Mouse (Mus musculus) cerebellum, postnatal 14 days (tissue): ENCODE results near the gene Atg7.

Experiments used
- DNase-seq, 2 experiments: peaks; one replicate each; pipeline ENCODE4 v3.0.0; 2021; ENCODE audit warnings: mixed read lengths in 2 of 2

Gene Atg7

DNA sequence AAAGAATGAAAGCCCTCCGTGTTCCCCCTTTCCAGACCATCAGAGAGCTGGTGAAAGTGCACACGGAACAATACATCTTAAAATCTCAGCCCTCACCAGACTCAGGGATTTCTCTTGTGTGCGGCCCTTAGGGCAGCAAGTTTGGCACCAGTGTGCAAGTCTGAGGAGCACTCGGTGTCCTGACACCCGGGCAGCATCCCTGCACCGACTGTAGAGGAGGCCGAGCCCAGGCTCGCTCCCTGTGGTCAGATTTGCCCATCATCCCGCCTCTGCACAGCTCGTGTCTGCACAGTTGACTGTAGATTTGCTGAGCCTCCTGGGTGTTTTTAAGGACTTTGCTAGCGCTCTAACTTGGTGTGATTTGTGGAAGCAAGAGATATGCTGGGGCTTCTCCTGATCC, 94.3 kb downstream of the Atg7 start:
- DNase-seq: no peak

DNA sequence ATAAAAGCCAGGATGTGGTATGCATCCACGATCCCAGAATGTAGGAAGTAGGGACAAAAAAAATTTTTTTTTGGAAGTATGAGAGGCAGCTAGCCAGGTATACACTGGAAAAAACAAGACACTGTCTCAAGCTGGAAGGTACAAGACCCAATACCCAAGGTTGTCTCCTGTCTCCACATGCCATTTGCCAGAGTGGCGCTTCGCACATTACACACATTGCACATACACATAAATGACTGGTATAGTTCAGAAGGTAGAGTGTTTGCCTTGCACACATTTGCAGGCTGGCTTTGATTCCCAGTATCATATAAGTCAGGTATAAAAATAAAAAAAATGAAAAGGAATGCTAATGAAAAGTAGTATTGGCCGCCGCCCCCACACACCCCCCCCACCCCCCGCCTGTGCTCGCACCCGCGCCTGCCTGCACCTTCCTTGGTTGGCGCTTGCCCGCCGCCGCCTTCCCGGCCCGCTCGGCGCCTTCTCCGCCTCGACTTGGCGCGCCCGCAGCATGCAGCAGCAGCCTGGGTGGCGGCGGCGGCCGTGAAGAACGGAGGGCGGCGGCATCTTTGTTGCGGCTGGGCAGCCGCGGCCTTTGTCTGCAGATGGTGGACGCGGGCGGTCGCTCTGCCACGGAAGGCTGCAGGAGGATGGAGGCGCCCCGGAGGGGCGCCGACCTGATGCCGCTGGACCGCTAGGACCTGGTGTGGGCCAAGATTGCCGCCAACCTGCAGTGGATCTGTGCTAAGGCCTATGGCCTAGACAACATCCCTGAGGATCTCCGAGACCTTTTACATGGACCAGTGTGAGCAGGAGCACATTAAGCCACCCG, 95.2 kb downstream of the Atg7 start:
- DNase-seq: peak; percentile 55 to 56

- no peak for DNase-seq
Measured at GRCm38 (mm10) chr6:114738760-114739112, 95.8 kb downstream of the Atg7 start.

DNA sequence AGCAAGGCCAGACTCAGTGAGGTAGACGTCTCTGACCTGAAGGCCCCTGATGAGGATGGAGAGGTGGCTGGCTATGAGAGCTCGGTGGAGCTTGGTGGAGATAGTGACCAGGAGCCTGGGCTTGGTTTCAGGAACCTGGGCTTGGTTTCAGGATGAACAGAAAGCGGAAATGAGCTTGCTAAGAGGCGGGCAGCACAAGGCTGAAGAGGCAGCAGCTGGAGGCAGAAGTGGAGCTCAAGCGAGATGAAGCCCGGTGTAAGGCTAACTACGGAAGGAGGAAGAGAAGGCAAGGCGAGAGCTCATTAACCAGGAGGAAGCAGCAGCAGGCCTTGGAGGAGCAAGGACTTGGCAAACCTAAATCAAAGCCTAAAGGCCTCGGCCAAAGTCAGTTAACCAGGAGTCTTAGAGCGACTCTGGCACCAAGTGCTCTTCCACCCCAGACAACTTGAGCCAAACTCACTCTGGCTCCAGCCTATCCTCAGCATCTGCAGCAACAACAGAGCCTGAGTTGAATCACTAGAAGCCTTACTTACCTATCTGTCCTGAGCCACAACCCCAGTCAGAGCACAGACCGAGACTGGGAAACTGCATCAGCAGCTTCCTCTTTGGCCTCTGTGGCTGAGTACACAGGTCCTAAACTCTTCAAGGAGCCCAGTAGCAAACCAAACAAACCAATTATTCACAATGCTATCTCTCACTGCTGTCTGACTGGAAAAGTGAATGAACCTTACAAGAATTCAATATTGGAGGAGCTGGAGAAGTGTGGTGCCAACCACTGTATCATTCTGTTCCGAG, 99.5 kb downstream of the Atg7 start:
- no peak for DNase-seq

DNA sequence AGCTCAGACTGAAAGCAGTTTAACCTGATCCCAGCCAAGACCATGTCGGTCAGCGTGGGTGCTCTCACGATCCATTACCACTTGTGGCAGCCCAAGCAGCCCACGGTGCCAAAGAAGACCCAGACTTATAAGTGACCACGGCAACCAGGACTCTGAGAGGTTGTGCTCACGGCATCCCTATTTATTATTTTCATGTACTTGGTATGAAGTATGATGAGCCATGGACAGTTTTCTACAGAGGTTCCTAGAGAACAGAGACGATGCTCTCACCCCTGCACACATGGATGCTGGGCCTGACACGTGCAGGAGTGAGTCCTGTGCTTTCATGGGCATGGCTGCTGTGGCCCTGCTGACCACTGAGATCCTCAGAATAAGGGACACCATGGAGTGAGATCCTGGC, 100.2 kb downstream of the Atg7 start:
- no peak for DNase-seq

GRCm38 (mm10) chr6:114743845-114744244, 100.9 kb downstream of the Atg7 start:
- DNase-seq: no peak

DNA sequence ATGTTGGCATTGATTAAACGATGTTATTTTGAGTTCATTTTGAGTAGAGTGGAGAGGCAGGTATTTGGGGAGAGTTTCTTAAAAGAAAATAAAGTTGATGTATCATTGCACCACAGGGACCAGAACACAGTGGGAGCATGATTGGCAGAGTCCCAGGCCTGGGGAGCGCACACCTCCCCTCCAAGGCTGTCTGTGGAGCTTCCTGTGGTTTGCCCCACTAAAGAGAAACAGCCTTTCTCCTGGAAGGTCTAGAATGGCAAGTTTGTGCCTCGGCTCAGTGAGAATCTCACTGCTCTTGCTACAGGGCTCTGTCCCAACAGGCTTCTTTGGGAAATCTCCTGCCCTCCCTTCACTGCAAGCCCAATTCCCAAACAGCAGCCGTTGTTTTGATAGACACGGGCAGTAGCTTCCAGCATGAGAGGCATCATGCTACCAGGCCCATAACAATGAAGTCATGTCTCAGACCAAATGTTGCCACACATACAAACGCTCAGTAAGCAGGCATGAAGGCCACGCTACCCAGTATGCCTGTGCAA, 103.6 kb downstream of the Atg7 start:
- no peak for DNase-seq

- no peak for DNase-seq
Measured at GRCm38 (mm10) chr6:114748419-114748818, 105.5 kb downstream of the Atg7 start.

DNA sequence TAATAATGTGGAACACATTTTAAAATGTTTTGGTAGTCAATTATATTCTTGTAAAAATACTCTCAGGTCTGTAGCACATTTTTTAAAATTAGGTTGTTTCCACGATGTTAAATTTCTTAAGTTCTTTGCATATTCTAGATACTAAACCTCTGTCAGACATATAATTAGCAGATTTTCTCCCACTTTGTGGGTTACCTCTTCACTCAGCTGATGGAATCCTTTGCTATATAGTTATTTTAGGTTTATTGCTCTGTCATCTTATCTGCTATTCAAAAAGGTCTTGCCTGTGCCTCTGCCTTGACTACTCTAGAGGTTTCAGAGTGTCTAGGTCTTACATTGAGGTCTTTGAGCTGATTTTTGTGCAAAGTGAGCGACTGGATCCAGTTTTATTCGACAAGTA, 106.0 kb downstream of the Atg7 start:
- DNase-seq: no peak

- no peak for DNase-seq
Measured at GRCm38 (mm10) chr6:114758795-114759194, 115.9 kb downstream of the Atg7 start.

DNA sequence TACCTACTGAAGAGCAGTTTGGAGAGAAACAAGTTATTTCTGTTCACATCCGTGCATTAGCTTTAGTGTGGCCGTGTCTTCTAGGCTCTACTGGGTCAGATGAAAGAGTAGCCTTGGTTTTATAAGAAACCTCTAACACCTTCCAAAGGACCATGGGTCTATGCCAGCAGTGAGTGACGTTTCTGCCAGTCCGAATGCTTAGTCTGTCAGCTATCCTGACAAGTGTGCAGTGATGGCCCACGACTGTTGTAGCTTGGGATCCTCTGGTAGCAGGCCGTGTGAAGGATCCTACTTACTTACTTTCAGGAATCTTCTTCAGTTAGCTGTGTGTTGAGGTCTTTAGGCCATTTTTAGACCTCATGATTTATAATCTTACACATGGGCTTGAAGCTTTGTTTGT, 123.4 kb downstream of the Atg7 start:
- no peak for DNase-seq

DNA sequence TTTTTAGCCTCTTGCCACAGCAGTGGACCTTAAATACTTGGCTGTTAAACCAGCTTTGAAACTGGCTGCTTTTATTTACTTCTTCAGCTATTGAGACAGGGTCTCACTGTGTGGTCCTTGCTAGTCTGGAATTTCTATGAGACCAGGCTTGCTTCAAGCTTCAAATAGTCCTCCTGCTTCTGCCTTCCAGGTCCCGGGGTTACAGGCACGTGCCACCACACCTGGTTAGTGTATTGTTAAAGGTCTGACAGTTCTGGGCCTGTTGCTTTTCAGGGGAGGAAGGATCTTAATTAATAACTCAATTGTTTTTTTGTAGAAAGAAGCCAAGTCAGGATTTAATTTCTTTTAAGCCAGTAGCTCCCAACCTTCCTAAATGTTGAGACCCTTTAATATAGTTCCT, 124.8 kb downstream of the Atg7 start:
- no peak for DNase-seq

- no peak for DNase-seq
Measured at GRCm38 (mm10) chr6:114770337-114770736, 127.4 kb downstream of the Atg7 start.

- no peak for DNase-seq
Measured at GRCm38 (mm10) chr6:114771502-114771901, 128.6 kb downstream of the Atg7 start.

DNA sequence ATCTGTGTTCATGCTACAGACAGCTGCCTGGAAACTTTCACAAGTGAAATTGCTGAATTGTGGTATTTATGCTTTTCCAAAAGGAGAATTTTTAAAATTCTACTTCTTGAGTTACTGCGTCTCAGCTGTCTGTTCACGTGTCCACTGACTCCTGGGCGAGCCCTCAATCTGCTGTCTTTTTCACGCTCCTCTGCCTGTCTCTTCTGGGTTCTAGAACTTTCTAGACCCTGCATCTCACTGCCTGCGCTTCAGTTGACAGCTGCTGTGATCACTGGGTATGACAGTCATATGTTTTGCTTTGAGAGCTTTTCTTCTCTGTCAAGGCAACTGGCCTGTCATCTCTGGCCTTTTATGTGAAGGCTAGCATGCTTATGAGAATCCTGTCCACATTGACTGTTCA, 132.3 kb downstream of the Atg7 start:
- DNase-seq: no peak

- no peak for DNase-seq
Measured at GRCm38 (mm10) chr6:114777872-114778271, 135.0 kb downstream of the Atg7 start.

DNA sequence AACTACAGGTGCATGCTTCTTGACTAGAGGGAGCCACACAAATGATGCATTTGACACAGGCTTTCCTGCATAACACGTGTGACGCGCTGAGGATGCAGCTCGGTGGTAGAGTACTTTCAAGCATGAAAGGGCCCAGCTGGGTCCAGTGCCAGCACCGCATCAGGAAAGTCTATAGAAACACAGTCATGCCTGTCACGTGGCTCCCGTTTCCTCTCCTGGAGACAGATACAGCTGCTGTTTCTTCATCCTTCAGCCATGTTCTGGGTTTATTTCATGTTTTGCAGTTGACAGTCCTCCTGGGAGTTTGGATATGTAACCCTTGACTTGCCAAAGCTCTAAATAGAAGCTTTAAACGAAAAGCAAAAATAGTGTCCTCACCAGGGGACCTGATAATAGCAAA, 135.8 kb downstream of the Atg7 start:
- DNase-seq: no peak

GRCm38 (mm10) chr6:114780583-114780982, 137.7 kb downstream of the Atg7 start:
- no peak for DNase-seq

DNA sequence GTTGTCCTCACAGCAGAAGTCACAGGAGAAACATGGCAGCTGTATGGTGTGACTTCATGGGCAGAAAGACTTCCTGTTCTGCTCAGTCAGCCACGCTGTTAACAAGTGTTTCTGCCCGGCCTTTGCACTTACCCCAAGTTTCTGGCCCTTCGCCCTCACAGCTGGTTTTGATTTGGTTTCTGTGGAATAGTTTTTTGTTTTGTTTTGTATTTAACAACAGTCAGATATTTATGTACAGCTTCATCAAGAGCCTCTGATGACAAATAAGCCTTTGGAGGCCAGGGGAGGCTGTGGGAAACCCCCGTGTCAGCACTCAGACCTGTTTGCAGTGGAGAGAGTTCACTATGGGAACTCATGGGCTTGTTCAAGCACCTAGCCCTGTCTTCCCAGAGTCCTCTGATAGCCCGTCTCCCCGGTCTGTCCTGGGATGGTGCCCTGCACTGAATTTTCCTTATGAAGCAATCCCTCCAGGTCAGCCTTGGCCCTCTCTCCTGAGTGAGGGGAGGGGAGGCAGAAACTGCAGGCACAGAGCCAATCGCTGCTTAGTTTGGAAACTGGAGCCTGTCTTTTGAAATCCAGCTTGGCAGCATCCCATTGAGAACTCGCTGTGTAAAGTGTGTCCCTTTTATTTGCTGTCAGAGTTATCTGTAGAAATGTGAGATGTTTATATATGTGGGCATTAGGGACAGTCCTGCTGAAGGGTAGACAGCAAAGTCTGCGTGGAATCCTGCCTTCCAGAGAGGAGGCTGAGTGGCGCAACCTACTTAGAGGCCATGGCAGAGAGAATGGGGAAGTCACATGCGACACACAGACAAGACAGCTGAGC, 138.7 kb downstream of the Atg7 start:
- peak; percentile 61 to 69 for DNase-seq

GRCm38 (mm10) chr6:114782486-114782885, 139.6 kb downstream of the Atg7 start:
- DNase-seq: no peak

DNA sequence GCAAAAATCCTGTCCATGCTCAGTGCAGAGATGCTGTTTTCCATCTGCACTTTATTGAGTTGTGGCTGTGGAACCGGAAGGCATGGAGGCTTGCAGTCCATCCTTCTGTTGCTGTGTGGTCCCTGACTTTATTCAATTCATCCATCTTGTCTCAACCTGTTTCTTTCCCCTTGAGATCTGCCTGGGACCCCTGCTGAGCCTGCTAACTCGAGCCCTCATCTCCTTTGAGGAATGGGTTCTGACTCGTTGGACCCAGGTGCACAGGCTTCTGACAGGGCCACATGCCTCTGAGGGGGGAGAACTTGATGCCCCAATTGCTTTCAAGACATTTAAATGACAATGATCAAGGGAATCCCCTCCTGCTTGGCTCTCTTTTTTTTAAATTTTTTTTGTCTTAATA, 143.6 kb downstream of the Atg7 start:
- no peak for DNase-seq

DNA sequence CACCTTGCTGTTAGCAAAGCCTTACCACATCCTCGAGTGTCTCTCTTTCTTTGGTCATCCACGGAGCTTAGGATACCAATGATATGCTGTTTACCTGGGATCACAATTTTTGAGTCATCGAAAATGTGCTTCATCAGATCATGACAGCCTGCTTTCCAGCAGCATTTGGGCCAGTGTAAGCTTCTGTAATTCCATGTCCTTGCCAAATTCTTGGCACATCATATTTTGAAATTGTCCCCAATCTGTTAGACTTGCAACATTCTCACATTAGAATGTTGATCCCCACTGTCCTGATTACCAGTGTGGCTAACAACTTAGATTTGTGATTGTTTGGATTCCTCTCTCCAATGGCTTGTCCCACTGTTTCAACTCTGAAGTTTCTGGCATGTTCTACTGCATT, 144.7 kb downstream of the Atg7 start:
- DNase-seq: no peak

- no peak for DNase-seq
Measured at GRCm38 (mm10) chr6:114788663-114789062, 145.8 kb downstream of the Atg7 start.
